ENCODE assay signal across 18 mouse cellular contexts in genomic region chr17:34572361-34572760, GRCm38 (mm10). TPM values are rescaled to one million over a fixed set of nuclear protein-coding genes. Genes with fewer than 3 reads are reported as not detected.
DNase-seq lines count a peak whose midpoint lies in the region; ATAC-seq and TF ChIP-seq lines count a peak whose summit lies in the region.
"Had no signal": no experiment of that assay in that cellular context is flagged by ENCODE, and none has a peak within 500 bp of the region (broad histone marks: within the 10 kb centered on the region; RNA-seq: fewer than 3 reads in every experiment).

No protein-coding gene starts in this region.

- WGBS in kidney, embryonic 15.5 days: 26% methylated on average over 15 of the region's 15 CpGs
- WGBS in kidney, adult 2 months: 43% methylated on average over 15 of the region's 15 CpGs

- no peaks in the 10 kb centered on the region for H3K27me3 ChIP-seq in kidney, embryonic 15.5 days
- no peaks in the 10 kb centered on the region for H3K27me3 ChIP-seq in kidney, adult 2 months (replicated peaks; ENCODE audit: control insufficient read depth, insufficient read depth, low read length)
- H3K27me3 ChIP-seq in testis, adult 2 months (ENCODE audit: control insufficient read depth, insufficient read depth, low read length): no peaks in the 10 kb centered on the region

- peak; percentile 31 for DNase-seq in CD4-positive, CD25-positive, alpha-beta regulatory T cell, adult 2 months (ENCODE audit: low read depth, low spot score)
- no peak for DNase-seq in kidney, adult 2 months
- DNase-seq in testis, postnatal 14 days (ENCODE audit: low spot score): no peak
- no peak for DNase-seq in frontal cortex, postnatal 25 days (ENCODE audit: low spot score in 2 of 2)
- DNase-seq: adrenal gland, postnatal 10 days; cerebellum, adult 9-10 months; heart, adult 2 months; liver, postnatal 0 days; right cerebral cortex, postnatal 25 days had no signal

- peaks cover 1% of the 10 kb centered on the region for H3K4me1 ChIP-seq in kidney, embryonic 15.5 days
- H3K4me1 ChIP-seq in kidney, adult 2 months (ENCODE audit: control insufficient read depth, insufficient read depth, low read length): no peaks in the 10 kb centered on the region
- peaks cover 8% of the 10 kb centered on the region for H3K4me1 ChIP-seq in testis, adult 2 months (ENCODE audit: control insufficient read depth, insufficient read depth, low read length)
- H3K4me1 ChIP-seq: embryonic facial prominence, embryonic 15.5 days; forebrain, embryonic 13.5 days had no signal

- TF ChIP-seq POLR2A in kidney, adult 2 months (IDR thresholded peaks at IDR 0.05; ENCODE audit: low read depth, low read length): no peak
- TF ChIP-seq POLR2A in testis, adult 2 months (IDR thresholded peaks at IDR 0.05; ENCODE audit: control insufficient read depth, low read depth, low read length): no peak

- ATAC-seq in CD4-positive, CD25-positive, alpha-beta regulatory T cell, adult 4 months: no peak
- ATAC-seq in kidney, embryonic 15.5 days (replicated peaks; ENCODE audit: low FRiP score): 0 out of 2 replicates have a peak, but pooled peaks have one; percentile 17
- no peak for ATAC-seq in megakaryocyte-erythroid progenitor cell, adult 5-6 weeks (replicated peaks; ENCODE audit: low FRiP score, low TSS enrichment, poor library complexity, severe bottlenecking)
- ATAC-seq: forebrain, embryonic 13.5 days; liver, postnatal 0 days had no signal

- no peak overlapping the region for H3K4me3 ChIP-seq in kidney, embryonic 15.5 days (replicated peaks)
- no peak overlapping the region for H3K4me3 ChIP-seq in kidney, adult 2 months (ENCODE audit: insufficient read depth, low read depth, low read length)
- no peak overlapping the region for H3K4me3 ChIP-seq in testis, adult 2 months (ENCODE audit: control insufficient read depth, low read depth, low read length)
- H3K4me3 ChIP-seq: embryonic facial prominence, embryonic 15.5 days; forebrain, embryonic 13.5 days; heart, adult 2 months; limb, embryonic 15.5 days; myocyte had no signal

- H3K36me3 ChIP-seq in kidney, embryonic 15.5 days: no peaks in the 10 kb centered on the region
- H3K36me3 ChIP-seq in kidney, adult 2 months (ENCODE audit: control insufficient read depth, insufficient read depth, low read length): no peaks in the 10 kb centered on the region
- no peaks in the 10 kb centered on the region for H3K36me3 ChIP-seq in testis, adult 2 months (ENCODE audit: control insufficient read depth, insufficient read depth, low read length)
- H3K36me3 ChIP-seq: embryonic facial prominence, embryonic 15.5 days; limb, embryonic 15.5 days had no signal

- no peak overlapping the region for H3K9ac ChIP-seq in kidney, embryonic 15.5 days
- H3K9ac ChIP-seq: embryonic facial prominence, embryonic 15.5 days; forebrain, embryonic 13.5 days; limb, embryonic 15.5 days; liver, postnatal 0 days had no signal

- H3K27ac ChIP-seq in kidney, embryonic 15.5 days: no peak overlapping the region
- no peak overlapping the region for H3K27ac ChIP-seq in kidney, adult 2 months (ENCODE audit: insufficient read depth, low read depth, low read length)
- H3K27ac ChIP-seq in testis, adult 2 months (ENCODE audit: control insufficient read depth, insufficient read depth, low read depth, low read length): no peak overlapping the region
- H3K27ac ChIP-seq: embryonic facial prominence, embryonic 15.5 days; forebrain, embryonic 13.5 days; heart, adult 2 months; kidney, postnatal 0 days; limb, embryonic 15.5 days had no signal

- H3K9me3 ChIP-seq in kidney, embryonic 15.5 days (replicated peaks): 0 out of 2 replicates have a peak, but pooled peaks cover 3% of the 10 kb centered on the region
- H3K9me3 ChIP-seq: embryonic facial prominence, embryonic 15.5 days; forebrain, embryonic 13.5 days; limb, embryonic 15.5 days had no signal

- no peak overlapping the region for H3K4me2 ChIP-seq in kidney, embryonic 15.5 days
- H3K4me2 ChIP-seq: embryonic facial prominence, embryonic 15.5 days; forebrain, embryonic 13.5 days; limb, embryonic 15.5 days had no signal

- TF ChIP-seq CTCF in kidney, adult 2 months (conservative IDR thresholded peaks at IDR 0.05; ENCODE audit: insufficient read depth, insufficient read length, low read depth, low read length): no peak
- TF ChIP-seq CTCF in testis, adult 2 months (IDR thresholded peaks at IDR 0.05; ENCODE audit: control insufficient read depth, insufficient read depth, insufficient replicate concordance, low read depth, low read length): peak; percentile 45; the same call in 1 of the 2 replicates

RNA-seq across cellular contexts. Expression of gene Notch4, which starts 8.3 kb away (rescaled TPM):
- polyA plus RNA-seq in CD4-positive, CD25-positive, alpha-beta regulatory T cell, adult 4 months (2017; shearing (Covaris generic)): 1 to 10 TPM in 1 of 2 experiments, under 1 TPM in 1; 0.09 to 1.1 TPM
- 8.7 and 11.8 TPM in 2 replicates for polyA plus RNA-seq in kidney, embryonic 15.5 days (2015; fragmentation: Nextera tagmentation; extraction: Ambion mirVana)
- 14.4 and 18.4 TPM in 2 replicates for polyA plus RNA-seq in kidney, adult 2 months (2012; rRNA removed)
- polyA plus RNA-seq in testis, adult 2 months (2012; rRNA removed): 7.2 and 12.3 TPM in 2 replicates
- 0.22 and 0.66 TPM in 2 replicates for total RNA-seq in megakaryocyte-erythroid progenitor cell, adult 5-6 weeks (2014; fragmentation: Nextera tagmentation)
- 0.11 and 0.75 TPM in 2 replicates for total RNA-seq in megakaryocyte-erythroid progenitor cell, adult 5-6 weeks (2017)

RNA-seq across cellular contexts. Expression of gene Gpsm3, which starts 17.2 kb away (rescaled TPM):
- polyA plus RNA-seq in CD4-positive, CD25-positive, alpha-beta regulatory T cell, adult 4 months (2017; shearing (Covaris generic)): 100 to 1,000 TPM; 227 to 344 TPM
- polyA plus RNA-seq in kidney, embryonic 15.5 days (2015; fragmentation: Nextera tagmentation; extraction: Ambion mirVana): 20.8 and 22.6 TPM in 2 replicates
- 10.3 and 12.8 TPM in 2 replicates for polyA plus RNA-seq in kidney, adult 2 months (2012; rRNA removed)
- polyA plus RNA-seq in testis, adult 2 months (2012; rRNA removed): 1.7 and 1.9 TPM in 2 replicates
- 28.0 and 33.0 TPM in 2 replicates for total RNA-seq in megakaryocyte-erythroid progenitor cell, adult 5-6 weeks (2014; fragmentation: Nextera tagmentation)
- total RNA-seq in megakaryocyte-erythroid progenitor cell, adult 5-6 weeks (2017): 7.8 and 11.2 TPM in 2 replicates

RNA-seq across cellular contexts. Expression of gene Pbx2, which starts 18.7 kb away (rescaled TPM):
- polyA plus RNA-seq in CD4-positive, CD25-positive, alpha-beta regulatory T cell, adult 4 months (2017; shearing (Covaris generic)): 10 to 100 TPM in 1 of 2 experiments, 1 to 10 TPM in 1; 7.7 to 12.6 TPM
- 14.9 and 16.7 TPM in 2 replicates for polyA plus RNA-seq in kidney, embryonic 15.5 days (2015; fragmentation: Nextera tagmentation; extraction: Ambion mirVana)
- 51.3 and 56.2 TPM in 2 replicates for polyA plus RNA-seq in kidney, adult 2 months (2012; rRNA removed)
- 9.6 and 11.2 TPM in 2 replicates for polyA plus RNA-seq in testis, adult 2 months (2012; rRNA removed)
- total RNA-seq in megakaryocyte-erythroid progenitor cell, adult 5-6 weeks (2014; fragmentation: Nextera tagmentation): 31.1 and 31.3 TPM in 2 replicates
- 23.2 and 31.1 TPM in 2 replicates for total RNA-seq in megakaryocyte-erythroid progenitor cell, adult 5-6 weeks (2017)

RNA-seq across cellular contexts. Expression of gene Ager, which starts 25.3 kb away (rescaled TPM):
- polyA plus RNA-seq in CD4-positive, CD25-positive, alpha-beta regulatory T cell, adult 4 months (2017; shearing (Covaris generic)): 1 to 10 TPM; 4.0 to 4.5 TPM
- 6.5 and 7.5 TPM in 2 replicates for polyA plus RNA-seq in kidney, embryonic 15.5 days (2015; fragmentation: Nextera tagmentation; extraction: Ambion mirVana)
- 2.1 TPM in 2 replicates for polyA plus RNA-seq in kidney, adult 2 months (2012; rRNA removed)
- 0.43 and 0.66 TPM in 2 replicates for polyA plus RNA-seq in testis, adult 2 months (2012; rRNA removed)
- 2.6 and 6.6 TPM in 2 replicates for total RNA-seq in megakaryocyte-erythroid progenitor cell, adult 5-6 weeks (2014; fragmentation: Nextera tagmentation)
- total RNA-seq in megakaryocyte-erythroid progenitor cell, adult 5-6 weeks (2017): 0.57 TPM in 1 of 2 replicates, not detected in the other

RNA-seq across cellular contexts. Expression of gene Rnf5, which starts 31.1 kb away (rescaled TPM):
- 10 to 100 TPM; 68.0 to 75.0 TPM for polyA plus RNA-seq in CD4-positive, CD25-positive, alpha-beta regulatory T cell, adult 4 months (2017; shearing (Covaris generic))
- polyA plus RNA-seq in kidney, embryonic 15.5 days (2015; fragmentation: Nextera tagmentation; extraction: Ambion mirVana): 166 and 168 TPM in 2 replicates
- polyA plus RNA-seq in kidney, adult 2 months (2012; rRNA removed): 208 and 256 TPM in 2 replicates
- 56.6 and 63.4 TPM in 2 replicates for polyA plus RNA-seq in testis, adult 2 months (2012; rRNA removed)
- 46.9 and 66.2 TPM in 2 replicates for total RNA-seq in megakaryocyte-erythroid progenitor cell, adult 5-6 weeks (2014; fragmentation: Nextera tagmentation)
- 13.4 and 20.0 TPM in 2 replicates for total RNA-seq in megakaryocyte-erythroid progenitor cell, adult 5-6 weeks (2017)
